Mouse (Mus musculus) embryonic facial prominence, embryonic 11.5 days (tissue): ENCODE measurements at regions not wholly inside any gene's neighbourhood (a gene's known extent, or its start where the extent isn't known, plus 50 kb on each side); places are given as distances from the start of the nearest gene placed in this dataset.
"Not testable (repeated sequence)": the region's sequence is repeated elsewhere in the genome, so short reads cannot be mapped to it uniquely, and the experiment has no call there.

Source experiments
- ATAC-seq: fragments of 200-750 bp; cut with Nextera tagmentation; replicated peaks from 2 replicates; pipeline ENCODE4 v1.8.0; 2017; ENCODE audit warnings: low read depth; ENCODE audit not compliant: insufficient number of reproducible peaks, low FRiP score, low TSS enrichment
- DNase-seq: peaks from one replicate; pipeline ENCODE4 v3.0.0-alpha.2; 2015; ENCODE audit warnings: low spot score
- H3K27ac ChIP-seq: fragments of 300-500 bp; sonication (generic); replicated peaks from 2 replicates; pipeline ENCODE4 v1.5.1; 2014; ENCODE audit warnings: mild to moderate bottlenecking, low read depth, low read length, control low read depth
- H3K27me3 ChIP-seq: fragments of 300-500 bp; sonication (generic); 2 replicates; pipeline ENCODE4 v1.6.1; 2014; ENCODE audit warnings: mild to moderate bottlenecking, low read length, moderate library complexity, mixed read lengths; ENCODE audit not compliant: control insufficient read depth, insufficient read depth
- H3K36me3 ChIP-seq: fragments of 300-500 bp; sonication (generic); replicated peaks from 2 replicates; pipeline ENCODE4 v1.6.1; 2014; ENCODE audit warnings: low read depth, mild to moderate bottlenecking, low read length, moderate library complexity, mixed read lengths; ENCODE audit not compliant: control insufficient read depth, insufficient read depth
- H3K4me1 ChIP-seq: fragments of 300-500 bp; sonication (generic); 2 replicates; pipeline ENCODE4 v1.6.1; 2014; ENCODE audit warnings: low read length, mixed read lengths; ENCODE audit not compliant: control insufficient read depth, insufficient read depth
- H3K4me2 ChIP-seq: fragments of 300-500 bp; sonication (generic); 2 replicates; pipeline ENCODE4 v1.6.1; 2014; ENCODE audit warnings: low read depth, mild to moderate bottlenecking, control low read depth, low read length, moderate library complexity
- H3K4me3 ChIP-seq: fragments of 300-500 bp; sonication (generic); 2 replicates; pipeline ENCODE4 v1.5.1; 2014; ENCODE audit warnings: low read depth, low read length, control low read depth
- H3K9ac ChIP-seq: fragments of 300-500 bp; sonication (generic); replicated peaks from 2 replicates; pipeline ENCODE4 v1.6.1; 2014; ENCODE audit warnings: mild to moderate bottlenecking, control low read depth, low read length
- H3K9me3 ChIP-seq: fragments of 300-500 bp; sonication (generic); replicated peaks from 2 replicates; pipeline ENCODE4 v1.6.1; 2016; ENCODE audit warnings: mild to moderate bottlenecking, low read length, inconsistent platforms, mixed read lengths; ENCODE audit not compliant: control insufficient read depth
- WGBS: fragments of 180-500 bp; shearing (Covaris S2); extraction: QIAGEN DNeasy Blood & Tissue Kit; methylation state at CpG from one replicate; pipeline ENCODE4 v1.1.7; 2014; 5-methylcytosine and 5-hydroxymethylcytosine counted together

DNA sequence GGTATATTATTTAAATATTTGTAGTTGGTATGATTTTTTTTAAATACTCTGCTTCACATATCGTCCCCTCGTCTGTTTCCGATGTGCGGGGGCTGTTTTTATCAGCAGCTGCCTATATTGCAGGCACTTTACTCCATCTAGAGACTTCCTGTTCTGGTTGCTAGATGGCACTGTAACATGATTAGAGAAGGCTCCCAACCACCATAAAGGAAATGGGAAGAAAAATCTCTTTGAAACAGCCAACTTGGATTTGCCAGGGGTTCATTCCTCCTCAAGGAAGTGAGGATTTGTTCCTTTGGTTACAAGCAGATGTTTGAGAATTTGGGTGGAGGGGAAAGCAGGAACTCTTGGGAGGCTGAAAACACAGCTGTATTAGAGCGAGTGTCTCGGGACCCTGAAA is 112.3 kb upstream of the Ndn start:
- Histone ChIP-seq H3K27me3 (no peaks in the 10 kb centered on the region), H3K27ac (no peak overlapping the region), H3K4me2 (no peak overlapping the region), H3K4me3 (no peak overlapping the region), H3K4me1 (no peaks in the 10 kb centered on the region), H3K9ac (no peak overlapping the region), H3K36me3 (no peaks in the 10 kb centered on the region), H3K9me3 (no peaks in the 10 kb centered on the region)
- ATAC-seq (no peak), DNase-seq (peak; percentile 51)
- WGBS: 63% methylated on average over 6 of the region's 6 CpGs

GRCm38 (mm10) chr7:62235766-62236165 is 110.6 kb upstream of the Ndn start:
- Histone ChIP-seq H3K27me3 (no peaks in the 10 kb centered on the region), H3K9ac (no peak overlapping the region), H3K27ac (no peak overlapping the region), H3K9me3 (no peaks in the 10 kb centered on the region), H3K4me3 (no peak overlapping the region), H3K4me1 (no peaks in the 10 kb centered on the region), H3K36me3 (no peaks in the 10 kb centered on the region), H3K4me2 (no peak overlapping the region)
- no peak for ATAC-seq
- DNase-seq: no peak
- 85% methylated on average over 1 of the region's 1 CpGs for WGBS

DNA sequence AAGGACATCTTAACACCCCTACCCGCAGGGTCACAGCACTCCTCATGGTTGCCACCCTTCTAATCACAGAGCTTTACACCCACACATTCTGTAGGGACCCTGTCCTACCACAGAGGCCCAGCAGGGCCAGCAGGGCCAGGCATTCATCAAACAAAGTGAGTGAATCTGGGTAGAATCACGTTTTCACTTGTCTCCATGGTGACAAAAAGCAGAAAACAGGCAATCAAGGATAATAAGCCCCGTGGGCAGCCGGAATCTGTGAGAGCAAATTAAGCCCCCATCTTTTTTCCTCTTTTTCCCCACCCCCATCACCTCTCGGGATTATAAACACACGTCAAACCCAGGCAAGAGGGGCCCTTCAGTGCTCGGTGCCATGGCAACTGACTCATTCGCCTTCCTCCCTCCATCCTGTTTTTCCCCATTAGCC is 84.7 kb upstream of the Ndn start:
- Histone ChIP-seq H3K4me2 (no peak overlapping the region), H3K27me3 (no peaks in the 10 kb centered on the region), H3K27ac (no peak overlapping the region), H3K9ac (no peak overlapping the region), H3K36me3 (no peaks in the 10 kb centered on the region), H3K9me3 (no peaks in the 10 kb centered on the region), H3K4me1 (no peaks in the 10 kb centered on the region), H3K4me3 (no peak overlapping the region)
- ATAC-seq (peak; percentile 95), DNase-seq (peak; percentile 71)
- WGBS: 22% methylated on average over 8 of the region's 8 CpGs

GRCm38 (mm10) chr7:62262174-62262573 is 84.2 kb upstream of the Ndn start:
- not testable (repeated sequence) for H3K36me3 ChIP-seq, H3K27me3 ChIP-seq, H3K4me1 ChIP-seq, H3K4me3 ChIP-seq, ATAC-seq, H3K27ac ChIP-seq, H3K9ac ChIP-seq, H3K4me2 ChIP-seq, DNase-seq, H3K9me3 ChIP-seq
- WGBS: 38% methylated on average over 2 of the region's 2 CpGs

DNA sequence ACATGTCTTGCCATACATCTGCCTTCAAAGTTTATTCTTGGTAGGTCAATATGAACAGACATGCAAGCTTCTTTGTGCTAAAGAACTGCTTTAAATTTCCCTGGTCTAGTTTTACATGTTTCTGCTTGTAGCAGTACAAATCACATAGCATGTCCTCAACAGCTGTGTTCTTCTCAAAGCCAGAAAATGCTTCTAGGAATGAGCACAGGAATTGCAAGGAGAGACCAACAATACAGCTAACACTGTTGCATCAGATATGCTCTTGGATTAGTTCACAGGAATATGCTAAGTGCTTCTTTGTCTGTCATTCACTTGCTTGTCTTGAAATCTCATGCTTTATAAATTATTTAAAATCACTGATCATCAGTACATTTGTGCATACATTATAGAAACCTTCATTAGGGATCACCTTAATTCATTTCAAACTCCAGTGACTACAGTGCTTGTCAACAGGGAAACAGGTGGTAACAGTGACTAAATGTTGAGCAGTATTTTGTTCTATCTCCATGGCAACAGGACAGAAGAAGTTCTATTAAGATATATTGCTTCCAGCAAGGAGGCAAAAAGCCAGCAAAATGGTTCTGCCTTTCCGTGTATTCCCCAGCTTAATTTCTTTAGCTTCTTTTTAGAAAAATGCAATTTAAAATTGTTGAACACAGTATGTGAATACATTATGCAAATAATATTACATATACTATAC is 77.1 kb upstream of the Ndn start:
- no peak overlapping the region for H3K4me3 ChIP-seq
- no peak for ATAC-seq
- H3K36me3 ChIP-seq: no peaks in the 10 kb centered on the region
- H3K4me2 ChIP-seq: no peak overlapping the region
- peak; percentile 26 for DNase-seq
- H3K9me3 ChIP-seq: no peaks in the 10 kb centered on the region
- H3K27me3 ChIP-seq: no peaks in the 10 kb centered on the region
- H3K9ac ChIP-seq: no peak overlapping the region
- 77% methylated on average over 1 of the region's 1 CpGs for WGBS
- no peak overlapping the region for H3K27ac ChIP-seq
- H3K4me1 ChIP-seq: no peaks in the 10 kb centered on the region

- Histone ChIP-seq H3K27me3 (no peaks in the 10 kb centered on the region), H3K9me3 (no peaks in the 10 kb centered on the region), H3K27ac (no peak overlapping the region), H3K4me3 (no peak overlapping the region), H3K9ac (no peak overlapping the region), H3K4me2 (no peak overlapping the region), H3K4me1 (no peaks in the 10 kb centered on the region), H3K36me3 (no peaks in the 10 kb centered on the region)
- no peak for DNase-seq
- 51% methylated on average over 2 of the region's 2 CpGs for WGBS
- ATAC-seq: no peak
These were observed 70.2 kb upstream of the Ndn start for GRCm38 (mm10) chr7:62276219-62276618.

GRCm38 (mm10) chr7:62278492-62278891 is 67.9 kb upstream of the Ndn start:
- 48% methylated on average over 2 of the region's 2 CpGs for WGBS
- Histone ChIP-seq H3K4me2 (no peak overlapping the region), H3K4me1 (no peaks in the 10 kb centered on the region), H3K4me3 (no peak overlapping the region), H3K9me3 (no peaks in the 10 kb centered on the region), H3K27me3 (no peaks in the 10 kb centered on the region), H3K27ac (no peak overlapping the region), H3K36me3 (no peaks in the 10 kb centered on the region), H3K9ac (no peak overlapping the region)
- ATAC-seq (no peak), DNase-seq (no peak)

DNA sequence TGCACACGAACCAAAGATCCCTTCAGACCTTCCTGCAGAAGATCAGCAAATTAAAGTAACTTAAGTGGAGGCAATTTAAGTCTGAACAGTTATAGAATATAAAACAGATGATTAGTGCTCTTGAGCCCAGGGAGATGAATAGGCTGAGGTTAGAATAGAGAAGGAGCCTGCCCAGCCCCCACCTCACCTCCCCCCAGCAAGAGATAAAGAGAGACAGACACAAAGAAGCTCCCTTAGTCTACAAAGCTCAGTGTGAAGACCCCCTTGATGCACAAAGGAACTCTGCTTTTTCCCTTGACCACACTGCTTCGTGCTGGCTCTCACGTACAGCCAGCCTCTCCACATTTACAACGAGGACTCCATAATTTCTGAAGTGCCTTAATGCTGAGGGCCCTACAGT is 67.3 kb upstream of the Ndn start:
- no peak overlapping the region for H3K4me3 ChIP-seq
- WGBS: 64% methylated on average over 4 of the region's 4 CpGs
- DNase-seq: no peak
- H3K4me2 ChIP-seq: no peak overlapping the region
- no peaks in the 10 kb centered on the region for H3K36me3 ChIP-seq
- no peaks in the 10 kb centered on the region for H3K9me3 ChIP-seq
- no peak overlapping the region for H3K9ac ChIP-seq
- peak; percentile 48; the same call in 1 of the 2 replicates for ATAC-seq
- no peak overlapping the region for H3K27ac ChIP-seq
- H3K4me1 ChIP-seq: no peaks in the 10 kb centered on the region
- no peaks in the 10 kb centered on the region for H3K27me3 ChIP-seq
